Mouse (Mus musculus) limb, embryonic 12.5 days (tissue): ENCODE measurements around the gene Hist1h2an. TPM values are rescaled to one million over a fixed set of nuclear protein-coding genes. Genes with fewer than 3 reads are reported as not detected.
"Not testable (repeated sequence)": the region's sequence is repeated elsewhere in the genome, so short reads cannot be mapped to it uniquely, and the experiment has no call there.

Source experiments
- ATAC-seq: fragments of 200-750 bp; cut with Nextera tagmentation; 2 replicates; pipeline ENCODE4 v1.8.0; 2017; ENCODE audit warnings: low read depth, moderate TSS enrichment; ENCODE audit not compliant: insufficient number of reproducible peaks, insufficient read depth, low FRiP score, low TSS enrichment
- H3K27ac ChIP-seq: fragments of 300-500 bp; sonication (generic); 2 replicates; pipeline ENCODE4 v1.5.1; 2016; ENCODE audit warnings: mild to moderate bottlenecking, moderate library complexity
- H3K27me3 ChIP-seq: fragments of 300-500 bp; sonication (generic); 2 replicates; pipeline ENCODE4 v1.6.1; 2016; ENCODE audit warnings: mild to moderate bottlenecking, moderate library complexity
- H3K36me3 ChIP-seq: fragments of 300-500 bp; sonication (generic); 2 replicates; pipeline ENCODE4 v1.6.1; 2016; ENCODE audit warnings: mild to moderate bottlenecking, moderate library complexity
- H3K4me1 ChIP-seq: fragments of 300-500 bp; sonication (generic); replicated peaks from 2 replicates; pipeline ENCODE4 v1.6.1; 2016
- H3K4me2 ChIP-seq: fragments of 300-500 bp; sonication (generic); 2 replicates; pipeline ENCODE4 v1.6.1; 2016; ENCODE audit warnings: mild to moderate bottlenecking, moderate library complexity
- H3K4me3 ChIP-seq: fragments of 300-500 bp; sonication (generic); replicated peaks from 2 replicates; pipeline ENCODE4 v1.5.1; 2016; ENCODE audit warnings: mild to moderate bottlenecking
- H3K9ac ChIP-seq: fragments of 300-500 bp; sonication (generic); replicated peaks from 2 replicates; pipeline ENCODE4 v1.6.1; 2016; ENCODE audit warnings: mild to moderate bottlenecking, moderate library complexity
- H3K9me3 ChIP-seq: fragments of 300-500 bp; sonication (generic); 2 replicates; pipeline ENCODE4 v1.6.1; 2016; ENCODE audit warnings: mild to moderate bottlenecking, moderate library complexity
- WGBS: fragments of 180-500 bp; shearing (Covaris S2); methylation state at CpG from one replicate; pipeline ENCODE4 v1.1.7; 2016; 5-methylcytosine and 5-hydroxymethylcytosine counted together
- microRNA-seq: library from miRNA; unstranded; fragments of <30 nt; microRNA quantifications from one replicate; pipeline ENCODE4, GENCODE M21; 2017
- polyA plus RNA-seq: library from polyadenylated mRNA; unstranded; fragments of >200 nt; fragmentation: Nextera tagmentation; extraction: Ambion mirVana; gene quantifications from 2 replicates; pipeline ENCODE4 v1.2.1, GENCODE M21; 2016

Gene Hist1h2an
- polyA plus RNA-seq, 1 experiment from 2014 or later, result 16.8 TPM

DNA sequence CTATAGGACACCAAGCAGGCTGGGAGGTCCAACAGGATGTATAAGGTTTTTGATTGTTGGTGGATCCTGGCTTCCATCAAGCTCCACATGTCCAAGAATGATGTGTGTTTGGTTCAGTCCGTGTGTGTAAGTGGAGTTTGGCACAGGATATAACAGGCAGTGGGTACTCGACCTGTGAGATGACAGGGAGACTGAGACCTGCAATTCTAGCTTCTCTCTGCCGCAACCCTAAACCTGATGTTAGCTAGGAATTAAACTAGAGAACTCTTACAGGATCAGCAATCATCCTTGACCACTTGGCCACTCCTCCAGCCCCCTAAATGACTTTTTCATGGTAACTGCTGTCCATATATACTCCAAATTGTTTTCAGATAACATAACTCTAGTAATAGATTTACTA is 34.7 kb downstream of the Hist1h2an start:
- Histone ChIP-seq H3K4me2 (peak overlapping the region; percentile 73), H3K4me3 (peak overlapping the region; percentile 47; the same call in 1 of the 2 replicates), H3K9me3 (no peaks in the 10 kb centered on the region), H3K9ac (peak overlapping the region; percentile 35; the same call in 1 of the 2 replicates), H3K4me1 (peaks cover 29% of the 10 kb centered on the region), H3K36me3 (no peaks in the 10 kb centered on the region), H3K27ac (peak overlapping the region; percentile 95), H3K27me3 (no peaks in the 10 kb centered on the region)
- 43% methylated on average over 3 of the region's 3 CpGs for WGBS
- ATAC-seq, result no peak

DNA sequence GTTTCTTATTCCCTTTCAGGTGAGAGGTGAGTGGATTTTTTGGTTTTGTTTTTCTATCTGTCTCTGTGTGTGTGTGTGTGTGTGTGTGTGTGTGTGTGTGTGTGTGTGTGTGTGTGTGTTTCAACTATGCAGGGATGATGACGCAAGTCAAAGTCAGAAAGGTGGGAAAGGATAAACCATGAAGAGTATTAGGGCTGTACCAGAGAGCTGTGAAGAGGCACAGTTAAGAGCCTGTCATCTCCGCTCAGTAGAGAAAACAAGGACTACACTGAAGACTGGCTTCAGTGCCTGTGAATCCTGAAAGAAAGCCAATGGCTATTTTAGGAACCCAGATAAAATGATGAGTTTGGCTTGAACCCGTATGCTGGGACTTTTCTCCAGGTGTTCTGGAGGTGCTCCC is 35.2 kb downstream of the Hist1h2an start:
- H3K27ac ChIP-seq, result peak overlapping the region; percentile 95
- peaks cover 31% of the 10 kb centered on the region for H3K4me1 ChIP-seq
- no peak overlapping the region for H3K9ac ChIP-seq
- H3K9me3 ChIP-seq, result no peaks in the 10 kb centered on the region
- ATAC-seq, result no peak
- 81% methylated on average over 3 of the region's 3 CpGs for WGBS
- H3K27me3 ChIP-seq, result no peaks in the 10 kb centered on the region
- H3K4me3 ChIP-seq, result no peak overlapping the region
- no peaks in the 10 kb centered on the region for H3K36me3 ChIP-seq
- H3K4me2 ChIP-seq, result peak overlapping the region; percentile 73; the same call in 1 of the 2 replicates

DNA sequence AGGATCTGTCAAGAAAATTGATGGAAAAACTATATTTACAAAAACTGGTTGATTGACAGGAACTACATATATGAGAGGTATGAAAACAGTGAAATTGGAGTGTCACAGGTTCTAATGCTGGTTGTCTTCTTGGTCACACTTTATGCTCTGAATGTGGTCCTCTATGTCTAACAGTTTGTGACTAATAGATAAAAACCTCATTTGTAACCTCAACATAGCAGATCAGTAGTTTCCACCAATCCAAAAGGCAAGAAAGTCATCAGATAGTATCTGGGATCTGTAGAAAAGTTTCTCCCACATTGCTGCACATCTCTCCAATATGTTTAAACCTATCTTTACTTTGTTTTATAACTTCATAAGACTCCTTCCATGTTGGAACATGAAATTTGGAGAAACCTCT is 35.6 kb downstream of the Hist1h2an start:
- no peak overlapping the region for H3K9ac ChIP-seq
- H3K27ac ChIP-seq, result peak overlapping the region; percentile 95
- peaks cover 31% of the 10 kb centered on the region for H3K4me1 ChIP-seq
- no peak for ATAC-seq
- 0 out of 2 replicates have a peak overlapping the region, but pooled peaks have one; percentile 73 for H3K4me2 ChIP-seq
- no peaks in the 10 kb centered on the region for H3K27me3 ChIP-seq
- H3K36me3 ChIP-seq, result no peaks in the 10 kb centered on the region
- no peak overlapping the region for H3K4me3 ChIP-seq
- H3K9me3 ChIP-seq, result no peaks in the 10 kb centered on the region

DNA sequence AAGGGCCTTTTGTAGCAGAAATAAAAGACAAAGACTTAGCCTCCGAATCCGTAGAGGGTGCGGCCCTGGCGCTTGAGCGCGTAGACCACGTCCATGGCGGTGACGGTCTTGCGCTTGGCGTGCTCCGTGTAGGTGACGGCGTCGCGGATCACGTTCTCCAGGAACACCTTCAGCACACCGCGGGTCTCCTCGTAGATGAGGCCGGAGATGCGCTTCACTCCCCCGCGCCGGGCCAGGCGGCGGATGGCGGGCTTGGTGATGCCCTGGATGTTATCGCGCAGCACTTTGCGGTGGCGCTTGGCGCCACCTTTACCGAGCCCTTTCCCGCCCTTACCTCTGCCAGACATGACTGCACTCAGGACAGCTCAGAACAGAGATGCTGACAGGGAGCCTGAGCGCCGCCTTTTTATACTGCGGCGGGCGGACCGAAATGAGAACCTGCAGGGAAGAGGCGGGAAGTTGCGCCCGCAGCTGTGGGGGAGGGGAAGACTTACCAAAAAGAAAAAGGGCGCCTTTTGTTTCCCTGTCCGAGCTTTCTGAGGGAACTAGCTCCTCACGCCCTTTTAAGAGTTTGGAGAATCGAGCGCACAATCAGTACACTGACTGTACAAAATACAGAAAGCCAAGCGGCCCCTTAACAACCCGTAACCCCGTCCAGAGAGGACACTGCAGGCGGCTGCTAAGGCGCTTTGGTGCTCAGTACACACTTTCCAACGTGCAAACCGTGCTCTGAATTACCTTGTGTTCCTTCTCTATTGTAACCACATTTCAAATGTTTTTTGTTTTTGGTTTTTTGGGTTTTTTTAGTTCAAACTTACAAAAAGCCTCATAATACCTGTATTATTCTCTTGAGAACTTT is 36.6 kb downstream of the Hist1h2an start, which contains the start of gene Hist1h4k:
Hist1h4k (minus strand) TSS at position 347 of the 859 bp plus-strand sequence.
- peak within 1 kb of the TSS; percentile 99 for H3K27ac ChIP-seq
- peak within 1 kb of the TSS; percentile 90 for H3K4me2 ChIP-seq
- H3K4me3 ChIP-seq, result peak within 1 kb of the TSS; percentile 57
- ATAC-seq, result peak; percentile 88
- peak within 1 kb of the TSS; percentile 72 for H3K9ac ChIP-seq
- not testable (repeated sequence) for H3K36me3 ChIP-seq, H3K9me3 ChIP-seq, H3K27me3 ChIP-seq
- under 1% methylated on average over 48 of the region's 56 CpGs for WGBS
- H3K4me1 ChIP-seq, result peaks cover 31% of the 10 kb centered on the region

DNA sequence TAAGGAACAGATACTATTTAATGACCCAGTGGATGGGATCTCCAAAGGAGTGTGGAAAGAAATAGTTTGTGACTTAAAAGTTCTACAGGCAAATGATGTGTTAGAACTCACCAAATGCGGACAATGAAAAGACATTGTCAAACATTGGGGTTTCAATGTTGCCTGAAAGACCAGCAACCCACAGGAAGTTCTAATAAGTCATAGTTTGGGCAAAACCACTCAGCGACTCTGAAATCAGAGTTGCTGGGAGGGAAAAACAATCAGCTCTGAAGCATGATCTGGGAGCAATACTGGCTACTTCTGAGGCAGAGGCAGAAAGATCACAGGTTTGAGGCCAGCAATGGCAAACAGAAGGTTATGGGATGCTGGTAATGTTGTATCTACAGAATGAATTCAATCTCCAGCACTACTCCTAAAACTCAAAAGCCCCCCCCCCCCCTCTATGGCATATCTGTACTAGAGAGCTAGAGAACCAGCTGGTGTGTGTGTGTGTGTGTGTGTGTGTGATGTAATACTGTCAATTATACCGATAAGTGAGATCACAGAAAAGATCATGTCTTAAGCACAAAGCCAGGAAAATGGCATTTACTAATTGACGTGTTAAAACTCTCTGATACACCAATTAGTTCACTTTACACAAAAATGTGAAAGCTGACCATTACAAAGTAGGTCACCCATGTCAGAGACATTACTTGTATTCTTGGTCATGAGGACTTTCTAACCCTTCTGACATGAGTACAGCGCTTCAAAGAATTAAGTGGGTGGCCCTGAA is 37.4 kb downstream of the Hist1h2an start:
- Histone ChIP-seq H3K4me1 (peaks cover 28% of the 10 kb centered on the region), H3K9me3 (no peaks in the 10 kb centered on the region), H3K27ac (peak overlapping the region; percentile 99), H3K36me3 (no peaks in the 10 kb centered on the region), H3K4me2 (peak overlapping the region; percentile 90), H3K9ac (peak overlapping the region; percentile 72), H3K4me3 (peak overlapping the region; percentile 57), H3K27me3 (no peaks in the 10 kb centered on the region)
- 5% methylated on average over 5 of the region's 5 CpGs for WGBS
- ATAC-seq, result no peak

DNA sequence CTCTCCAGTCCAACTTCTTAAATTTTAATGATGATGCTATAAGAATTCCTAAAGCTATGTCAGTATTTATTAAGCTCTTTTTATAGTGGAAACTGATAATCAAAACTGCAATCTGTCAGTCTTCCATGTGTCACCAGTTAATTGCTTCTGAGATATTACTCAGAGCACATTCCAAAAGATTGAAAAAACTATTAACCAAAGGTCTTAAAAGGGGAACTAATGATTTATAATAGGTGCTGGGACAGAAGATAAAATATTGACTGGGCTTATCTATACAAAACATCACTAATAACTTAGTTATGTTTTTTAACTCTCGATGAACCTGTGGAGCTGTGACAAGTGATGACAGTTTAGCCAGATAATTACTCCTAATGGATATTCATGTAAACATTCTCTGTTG is 42.0 kb downstream of the Hist1h2an start:
- H3K4me3 ChIP-seq, result no peak overlapping the region
- no peak overlapping the region for H3K4me2 ChIP-seq
- peaks cover 15% of the 10 kb centered on the region; the same call in 1 of the 2 replicates for H3K4me1 ChIP-seq
- no peak overlapping the region for H3K27ac ChIP-seq
- no peak for ATAC-seq
- 91% methylated on average over 1 of the region's 1 CpGs for whole genome bisulfite sequencing
- no peaks in the 10 kb centered on the region for H3K27me3 ChIP-seq
- no peaks in the 10 kb centered on the region for H3K36me3 ChIP-seq
- H3K9me3 ChIP-seq, result no peaks in the 10 kb centered on the region
- no peak overlapping the region for H3K9ac ChIP-seq

Small RNA genes within 50 kb of the gene (microRNA-seq; reads per million reads assigned to microRNA genes)
- gene Gm19658, result not detected
- gene Gm44346, result not detected
- not detected for gene Gm44454
- gene Gm44466, result not detected

Other genes starting within 250 kb of the Hist1h2an start
- gene Olfr1366, start 244.4 kb downstream of the Hist1h2an start, polyA plus RNA-seq, result 0.12 and 0.18 TPM in 2 replicates
- gene Olfr1535, start 227.3 kb downstream of the Hist1h2an start, polyA plus RNA-seq, result 0.05 TPM in 1 of 2 replicates, not detected in the other
- not detected in 2 replicates for gene Olfr1364, start 205.5 kb downstream of the Hist1h2an start, polyA plus RNA-seq
- gene Olfr1362, start 173.2 kb downstream of the Hist1h2an start, polyA plus RNA-seq, result not detected in 2 replicates
- not detected in 2 replicates for gene Olfr11, start 144.7 kb downstream of the Hist1h2an start, polyA plus RNA-seq
- gene Olfr1361, start 123.8 kb downstream of the Hist1h2an start, polyA plus RNA-seq, result not detected in 2 replicates
- gene Olfr1360, start 109.8 kb downstream of the Hist1h2an start, polyA plus RNA-seq, result not detected in 2 replicates
- gene Olfr1359, start 89.1 kb downstream of the Hist1h2an start, polyA plus RNA-seq, result not detected in 2 replicates
- 4.6 and 6.2 TPM in 2 replicates for gene Hist1h2bl, start 71.1 kb downstream of the Hist1h2an start, polyA plus RNA-seq
- 55.1 and 62.4 TPM in 2 replicates for gene Hist1h2ai, start 70.8 kb downstream of the Hist1h2an start, polyA plus RNA-seq
- 16.0 and 36.8 TPM in 2 replicates for gene Hist1h3h, start 69.6 kb downstream of the Hist1h2an start, polyA plus RNA-seq
- gene Hist1h2bm, start 65.2 kb downstream of the Hist1h2an start, polyA plus RNA-seq, result 8.4 and 8.9 TPM in 2 replicates
- gene Hist1h4j, start 52.2 kb downstream of the Hist1h2an start, polyA plus RNA-seq, result 0.88 and 0.99 TPM in 2 replicates
- gene Hist1h4k, start 36.7 kb downstream of the Hist1h2an start, polyA plus RNA-seq, result 5.4 and 11.3 TPM in 2 replicates
- 51.3 and 71.5 TPM in 2 replicates for gene Hist1h2ak, start 33.4 kb downstream of the Hist1h2an start, polyA plus RNA-seq
- 8.0 and 9.8 TPM in 2 replicates for gene Hist1h2bn, start 33.1 kb downstream of the Hist1h2an start, polyA plus RNA-seq
- 40.4 and 49.4 TPM in 2 replicates for gene Hist1h1b, start 6.6 kb downstream of the Hist1h2an start, polyA plus RNA-seq
- 163 and 202 TPM in 2 replicates for gene Hist1h3i, start 3.8 kb downstream of the Hist1h2an start, polyA plus RNA-seq
- 1.5 and 3.9 TPM in 2 replicates for gene Hist1h2bp, start 243 bp upstream of the Hist1h2an start, polyA plus RNA-seq
- 36.6 and 45.0 TPM in 2 replicates for gene Hist1h2bq, start 23.0 kb upstream of the Hist1h2an start, polyA plus RNA-seq
- gene Hist1h2ao, start 23.2 kb upstream of the Hist1h2an start, polyA plus RNA-seq, result not detected in 2 replicates
- gene Hist1h4m, start 24.5 kb upstream of the Hist1h2an start, polyA plus RNA-seq, result not detected in 2 replicates
- gene Hist1h4n, start 45.0 kb upstream of the Hist1h2an start, polyA plus RNA-seq, result 21.2 and 21.3 TPM in 2 replicates
- gene Hist1h2ap, start 46.3 kb upstream of the Hist1h2an start, polyA plus RNA-seq, result 6,267 and 7,120 TPM in 2 replicates
- 38.6 and 46.0 TPM in 2 replicates for gene Hist1h2br, start 46.5 kb upstream of the Hist1h2an start, polyA plus RNA-seq
- 23.2 and 25.2 TPM in 2 replicates for gene Zfp184, start 157.9 kb upstream of the Hist1h2an start, polyA plus RNA-seq
- gene Pom121l2, start 194.0 kb upstream of the Hist1h2an start, polyA plus RNA-seq, result 0.30 and 0.32 TPM in 2 replicates
- 1.2 TPM in 2 replicates for gene Prss16, start 222.5 kb upstream of the Hist1h2an start, polyA plus RNA-seq
- 24.8 and 50.4 TPM in 2 replicates for gene Hist1h2ah, start 248.3 kb upstream of the Hist1h2an start, polyA plus RNA-seq
- gene Hist1h2bk, start 248.7 kb upstream of the Hist1h2an start, polyA plus RNA-seq, result 21.0 and 25.9 TPM in 2 replicates